Mouse (Mus musculus) spleen, adult 2 months (tissue): Measurements from ENCODE around the gene Ly9. TPM values are rescaled to one million over a fixed set of nuclear protein-coding genes. Genes with fewer than 3 reads are reported as not detected.

ENCODE experiments used
- DNase-seq, 2 experiments: peaks; one replicate each; pipeline versions ENCODE4 v3.0.0 to v3.0.0-alpha.2; 2012 to 2021; ENCODE audit warnings: low spot score in 2 of 2, low read depth in 1 of 2
- H3K27ac ChIP-seq: fragments of 200-500 bp; 2 replicates; pipeline ENCODE4 v1.5.1; 2012; ENCODE audit warnings: low read length, inconsistent platforms; ENCODE audit not compliant: insufficient read depth
- H3K27me3 ChIP-seq: fragments of 200-500 bp; 2 replicates; pipeline ENCODE4 v1.6.1; 2012; ENCODE audit warnings: mild to moderate bottlenecking, moderate library complexity, low read length, inconsistent platforms; ENCODE audit not compliant: control insufficient read depth, insufficient read depth
- H3K36me3 ChIP-seq: fragments of 200-500 bp; 2 replicates; pipeline ENCODE4 v1.6.1; 2012; ENCODE audit warnings: mild to moderate bottlenecking, low read length, inconsistent platforms; ENCODE audit not compliant: control insufficient read depth, insufficient read depth
- H3K4me1 ChIP-seq: fragments of 200-500 bp; 2 replicates; pipeline ENCODE4 v1.6.1; 2011; ENCODE audit warnings: inconsistent platforms; ENCODE audit not compliant: control insufficient read depth, insufficient read depth, insufficient read length
- H3K4me3 ChIP-seq: fragments of 200-500 bp; 2 replicates; pipeline ENCODE4 v1.5.1; 2011; ENCODE audit warnings: mild to moderate bottlenecking, inconsistent platforms; ENCODE audit not compliant: insufficient read depth, insufficient read length; ENCODE audit errors: extremely low read depth
- CTCF ChIP-seq: fragments of 200-500 bp; IDR thresholded peaks from 2 replicates; pipeline ENCODE4 v1.5.1; 2011; ENCODE audit warnings: mild to moderate bottlenecking, inconsistent platforms; ENCODE audit not compliant: insufficient read depth, insufficient read length, insufficient replicate concordance; ENCODE audit errors: extremely low read depth
- POLR2A ChIP-seq: fragments of 200-500 bp; IDR thresholded peaks from 2 replicates; pipeline ENCODE4 v1.6.1; 2011; ENCODE audit warnings: low read depth, low read length, inconsistent platforms
- WGBS: fragments of 180-500 bp; shearing (Covaris S2); methylation state at CpG from one replicate; pipeline ENCODE4 v1.1.7; 2018; 5-methylcytosine and 5-hydroxymethylcytosine counted together
- polyA plus RNA-seq: library from polyadenylated mRNA; depleted of rRNA; stranded (reverse); fragments of >200 nt; gene quantifications from 2 replicates; pipeline ENCODE4 v1.2.3, GENCODE M21; 2012

The Ly9 gene
- polyA plus RNA-seq, 1 experiment: 27.7 TPM

GRCm38 (mm10) chr1:171627801-171628200 lies 20.6 kb upstream of the Ly9 start:
- no peak for TF ChIP-seq POLR2A
- no peak for TF ChIP-seq CTCF
- no peaks in the 10 kb centered on the region for H3K27me3 ChIP-seq
- H3K27ac ChIP-seq: no peak overlapping the region
- 27% methylated on average over 3 of the region's 3 CpGs for WGBS
- H3K4me3 ChIP-seq: no peak overlapping the region
- DNase-seq: no peak
- peaks cover 12% of the 10 kb centered on the region; the same call in 1 of the 2 replicates for H3K4me1 ChIP-seq
- H3K36me3 ChIP-seq: no peaks in the 10 kb centered on the region

DNA sequence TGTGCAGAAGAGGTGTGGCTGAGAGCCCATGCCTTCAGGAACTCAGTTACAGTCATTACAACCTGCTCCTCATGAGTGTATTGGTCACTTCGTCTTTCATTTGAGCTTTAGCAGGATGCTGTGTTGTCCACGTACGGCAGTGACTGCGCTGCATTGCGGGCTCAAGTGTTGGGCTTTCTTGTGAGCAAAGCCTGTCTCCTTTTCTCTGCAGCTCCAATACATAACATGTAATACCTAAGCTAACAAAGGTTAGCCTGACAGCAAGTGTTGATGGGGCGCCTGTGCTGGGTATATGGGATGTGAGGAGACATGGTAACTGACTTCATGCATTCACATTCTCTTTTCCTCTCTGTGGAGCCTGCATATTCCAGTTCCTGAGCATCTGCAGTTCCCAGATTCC lies 12.9 kb upstream of the Ly9 start:
- Histone ChIP-seq H3K36me3 (no peaks in the 10 kb centered on the region), H3K27me3 (no peaks in the 10 kb centered on the region), H3K27ac (no peak overlapping the region), H3K4me1 (peaks cover 28% of the 10 kb centered on the region; the same call in 1 of the 2 replicates), H3K4me3 (no peak overlapping the region)
- DNase-seq: no peak
- TF ChIP-seq POLR2A (no peak), CTCF (no peak)
- 61% methylated on average over 6 of the region's 6 CpGs for WGBS

GRCm38 (mm10) chr1:171619645-171620044 lies 12.4 kb upstream of the Ly9 start:
- H3K27ac ChIP-seq: no peak overlapping the region
- H3K4me1 ChIP-seq: peaks cover 28% of the 10 kb centered on the region; the same call in 1 of the 2 replicates
- DNase-seq: no peak
- no peak overlapping the region for H3K4me3 ChIP-seq
- no peak for TF ChIP-seq POLR2A
- TF ChIP-seq CTCF: no peak
- no peaks in the 10 kb centered on the region for H3K36me3 ChIP-seq
- WGBS: 10% methylated on average over 3 of the region's 3 CpGs
- H3K27me3 ChIP-seq: no peaks in the 10 kb centered on the region

DNA sequence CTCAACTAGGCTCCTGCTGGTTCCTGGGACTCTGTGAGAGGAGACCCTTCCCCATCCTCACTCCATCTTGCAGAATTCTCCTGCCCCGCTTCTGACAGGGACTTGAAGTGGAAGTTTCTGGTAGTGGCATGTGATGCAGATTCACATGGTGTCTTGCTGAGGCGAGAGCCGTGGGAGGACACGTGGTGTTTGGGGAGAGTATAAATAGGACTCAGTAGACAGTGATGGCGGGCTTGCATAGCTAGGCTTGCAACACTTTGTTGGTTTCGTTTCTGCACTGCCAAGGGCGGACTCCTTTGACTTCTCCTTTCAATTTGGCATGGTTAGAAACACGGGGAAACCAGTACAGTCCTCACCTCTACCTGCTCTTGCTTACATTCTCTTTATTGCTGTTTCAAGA lies 11.8 kb upstream of the Ly9 start:
- H3K27ac ChIP-seq: peak overlapping the region; percentile 86
- H3K4me1 ChIP-seq: peaks cover 28% of the 10 kb centered on the region; the same call in 1 of the 2 replicates
- no peaks in the 10 kb centered on the region for H3K36me3 ChIP-seq
- H3K4me3 ChIP-seq: no peak overlapping the region
- TF ChIP-seq CTCF (no peak), POLR2A (0 out of 2 replicates have a peak, but pooled peaks have one; percentile 4)
- WGBS: 17% methylated on average over 8 of the region's 8 CpGs
- peak; percentile 73 to 75 for DNase-seq
- no peaks in the 10 kb centered on the region for H3K27me3 ChIP-seq

- Histone ChIP-seq H3K27ac (peak overlapping the region; percentile 24; the same call in 1 of the 2 replicates), H3K36me3 (no peaks in the 10 kb centered on the region), H3K27me3 (no peaks in the 10 kb centered on the region), H3K4me1 (peaks cover 28% of the 10 kb centered on the region; the same call in 1 of the 2 replicates), H3K4me3 (no peak overlapping the region)
- WGBS: 68% methylated on average over 11 of the region's 11 CpGs
- peak in 1 of 2 experiments; percentile 17 for DNase-seq
- TF ChIP-seq CTCF: no peak
- TF ChIP-seq POLR2A: no peak
These were observed 9.8 kb upstream of the Ly9 start for GRCm38 (mm10) chr1:171616881-171617515.

DNA sequence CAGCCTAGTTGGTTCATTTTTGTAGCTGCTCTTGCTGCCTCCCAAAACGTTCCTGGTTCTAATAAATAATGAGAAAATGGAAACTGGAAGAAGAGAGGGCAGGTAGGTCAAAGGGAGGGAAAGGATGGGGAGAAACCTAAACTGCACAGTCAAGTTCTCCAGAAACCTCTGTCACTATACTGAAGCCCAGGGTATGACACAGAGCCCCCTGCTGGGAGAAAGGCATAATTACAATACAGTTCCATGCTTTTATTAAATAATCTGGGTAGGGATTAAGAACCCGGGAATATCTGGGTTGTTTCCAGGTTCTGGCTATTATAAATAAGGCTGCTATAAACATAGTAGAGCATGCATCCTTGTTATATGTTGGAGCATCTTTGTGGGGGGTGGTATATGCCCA lies 6.8 kb upstream of the Ly9 start:
- Histone ChIP-seq H3K27ac (no peak overlapping the region), H3K27me3 (no peaks in the 10 kb centered on the region), H3K4me1 (peaks cover 24% of the 10 kb centered on the region; the same call in 1 of the 2 replicates), H3K36me3 (no peaks in the 10 kb centered on the region), H3K4me3 (no peak overlapping the region)
- 18% methylated on average over 2 of the region's 2 CpGs for WGBS
- DNase-seq: peak in 1 of 2 experiments; percentile 26
- no peak for TF ChIP-seq POLR2A
- no peak for TF ChIP-seq CTCF

DNA sequence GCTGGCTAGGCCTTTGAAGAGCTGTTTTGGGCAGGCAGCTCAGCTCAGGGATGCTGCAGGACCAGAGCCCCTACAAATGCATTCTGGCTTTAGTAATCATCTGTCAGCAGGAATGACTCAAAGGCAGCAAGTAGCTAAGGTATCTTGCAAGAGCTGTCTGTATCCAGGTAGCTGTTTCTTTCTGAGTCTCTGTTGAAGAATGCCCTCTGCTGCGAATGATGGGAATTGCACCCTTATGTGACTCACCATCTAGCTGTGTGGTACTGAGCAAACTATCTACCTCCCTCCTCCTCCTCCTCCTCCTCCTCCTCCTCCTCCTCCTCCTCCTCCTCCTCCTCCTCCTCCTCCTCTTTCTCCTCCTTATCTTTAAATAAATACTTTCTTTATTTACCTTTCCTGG lies 3.6 kb upstream of the Ly9 start:
- Histone ChIP-seq H3K4me3 (no peak overlapping the region), H3K4me1 (peaks cover under 1% of the 10 kb centered on the region; the same call in 1 of the 2 replicates), H3K36me3 (no peaks in the 10 kb centered on the region), H3K27ac (no peak overlapping the region), H3K27me3 (no peaks in the 10 kb centered on the region)
- peak in 1 of 2 experiments; percentile 27 for DNase-seq
- WGBS: 48% methylated on average over 1 of the region's 1 CpGs
- no peak for TF ChIP-seq POLR2A
- TF ChIP-seq CTCF: no peak
